In the genomic region with DNA sequence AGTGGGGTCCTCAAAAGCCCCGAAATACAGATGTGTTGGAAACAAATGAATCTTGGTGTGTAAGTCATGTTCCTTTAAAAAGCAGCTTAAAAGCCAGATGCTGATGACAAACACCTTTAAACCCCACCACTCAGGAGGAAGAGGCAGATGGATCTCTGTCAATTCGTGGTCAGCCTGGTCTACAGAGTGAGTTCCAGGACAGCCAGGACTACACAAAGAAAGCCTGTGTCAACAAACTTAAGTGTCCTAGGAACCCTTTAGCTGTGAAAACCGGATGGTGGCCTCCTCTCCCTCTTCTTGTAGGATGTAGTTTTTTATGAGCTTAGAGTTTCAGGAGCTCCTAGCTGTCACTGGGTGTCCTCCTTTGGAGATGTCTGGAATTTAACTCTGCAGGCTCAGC, we compare ENCODE assay signal across 11 mouse cellular contexts. TPM values are rescaled to one million over a fixed set of nuclear protein-coding genes. Genes with fewer than 3 reads are reported as not detected.
DNase-seq lines count a peak whose midpoint lies in the region; ATAC-seq and TF ChIP-seq lines count a peak whose summit lies in the region.
"Had no signal": no experiment of that assay in that cellular context is flagged by ENCODE, and none has a peak within 500 bp of the region (broad histone marks: within the 10 kb centered on the region; RNA-seq: fewer than 3 reads in every experiment).

No protein-coding gene starts in this region.

- H3K36me3 ChIP-seq in heart, embryonic 11.5 days (ENCODE audit: control insufficient read depth, insufficient read depth, low read length), result no peaks in the 10 kb centered on the region
- 0 out of 2 replicates have a peak, but pooled peaks cover 8% of the 10 kb centered on the region for H3K36me3 ChIP-seq in lung, embryonic 14.5 days (ENCODE audit: insufficient read depth)

- no peak overlapping the region for H3K4me3 ChIP-seq in heart, embryonic 11.5 days (ENCODE audit: low read depth, low read length)
- H3K4me3 ChIP-seq in lung, embryonic 14.5 days (ENCODE audit: low read depth, low read length), result no peak overlapping the region
- H3K4me3 ChIP-seq in cortical plate, adult 2 months (ENCODE audit: insufficient read depth, low read length), result no peak overlapping the region

- no peak overlapping the region for H3K4me2 ChIP-seq in heart, embryonic 11.5 days
- no peak overlapping the region for H3K4me2 ChIP-seq in lung, embryonic 14.5 days

- H3K27ac ChIP-seq in heart, embryonic 11.5 days (ENCODE audit: low read depth, low read length), result peak overlapping the region; percentile 71
- H3K27ac ChIP-seq in lung, embryonic 14.5 days (ENCODE audit: low read depth), result peak overlapping the region; percentile 63
- H3K27ac ChIP-seq in cortical plate, adult 2 months (ENCODE audit: insufficient read depth, low read length), result 0 out of 2 replicates have a peak overlapping the region, but pooled peaks have one; percentile 78

- no peak for TF ChIP-seq CTCF in lung, embryonic 14.5 days (IDR thresholded peaks at IDR 0.05; ENCODE audit: low read depth)
- TF ChIP-seq CTCF in cortical plate, adult 2 months (IDR thresholded peaks at IDR 0.05; ENCODE audit: extremely low read depth, insufficient read depth, low read length), result no peak

- H3K27me3 ChIP-seq in heart, embryonic 11.5 days (ENCODE audit: control insufficient read depth, insufficient read depth, low read length), result no peaks in the 10 kb centered on the region
- H3K27me3 ChIP-seq in lung, embryonic 14.5 days (ENCODE audit: insufficient read depth, low read length), result no peaks in the 10 kb centered on the region

- 54% methylated on average over 3 of the region's 3 CpGs for WGBS in heart, embryonic 11.5 days (ENCODE audit: insufficient replicate concordance)
- 29% methylated on average over 3 of the region's 3 CpGs for WGBS in lung, embryonic 14.5 days

- no peak for DNase-seq in heart, postnatal 25 days (ENCODE audit: low spot score)
- no peak for DNase-seq in lung, embryonic 14.5 days
- DNase-seq in lung, postnatal 14 days, result no peak
- DNase-seq in lung, postnatal 36 days, result peak; percentile 43
- no peak for DNase-seq in urinary bladder, postnatal 14 days (ENCODE audit: low spot score)
- DNase-seq: cerebellum, postnatal 10 days; gastrocnemius, postnatal 14 days; retina, postnatal 1 day had no signal

- H3K9me3 ChIP-seq in heart, embryonic 11.5 days (replicated peaks; ENCODE audit: control insufficient read depth, low read length), result no peaks in the 10 kb centered on the region
- no peaks in the 10 kb centered on the region for H3K9me3 ChIP-seq in lung, embryonic 14.5 days (ENCODE audit: low read depth, low read length)

- ATAC-seq in heart, embryonic 11.5 days (replicated peaks; ENCODE audit: insufficient number of reproducible peaks, low FRiP score, low TSS enrichment), result no peak
- no peak for ATAC-seq in lung, embryonic 14.5 days (ENCODE audit: insufficient read depth)
- no peak for ATAC-seq in CD4-positive, CD25-positive, alpha-beta regulatory T cell, adult 4 months

- intact Hi-C loops in heart, postnatal 25 days (cut with DNase I), result no loop called here

- H3K9ac ChIP-seq in heart, embryonic 11.5 days (ENCODE audit: low read depth, low read length), result no peak overlapping the region
- H3K9ac ChIP-seq in lung, embryonic 14.5 days, result no peak overlapping the region

- peaks cover 13% of the 10 kb centered on the region for H3K4me1 ChIP-seq in heart, embryonic 11.5 days (ENCODE audit: control insufficient read depth, insufficient read depth, low read length)
- H3K4me1 ChIP-seq in lung, embryonic 14.5 days (ENCODE audit: insufficient read depth), result peaks cover 6% of the 10 kb centered on the region
- no peaks in the 10 kb centered on the region for H3K4me1 ChIP-seq in cortical plate, adult 2 months (ENCODE audit: control insufficient read depth, insufficient read depth, low read length)

- no peak for TF ChIP-seq POLR2A in cortical plate, adult 2 months (IDR thresholded peaks at IDR 0.05; ENCODE audit: extremely low read depth, insufficient read depth, low read length)

RNA-seq across cellular contexts. Expression of a gene that starts 5.5 kb away (rescaled TPM):
- polyA plus RNA-seq in heart, embryonic 11.5 days (2014; fragmentation: Nextera tagmentation; extraction: Ambion mirVana), result 50.1 and 54.8 TPM in 2 replicates
- 10 to 100 TPM; 27.5 to 34.6 TPM for total RNA-seq in heart, postnatal 25 days (2021)
- 76.9 and 83.0 TPM in 2 replicates for polyA plus RNA-seq in lung, embryonic 14.5 days (2014; fragmentation: Nextera tagmentation; extraction: Ambion mirVana)
- 39.1 and 41.7 TPM in 2 replicates for polyA plus RNA-seq in cortical plate, adult 2 months (2012; rRNA removed)
- 100 to 1,000 TPM; 106 to 115 TPM for polyA plus RNA-seq in CD4-positive, CD25-positive, alpha-beta regulatory T cell, adult 4 months (2017; shearing (Covaris generic))

RNA-seq across cellular contexts. Expression of a gene that starts 16.1 kb away (rescaled TPM):
- polyA plus RNA-seq in heart, embryonic 11.5 days (2014; fragmentation: Nextera tagmentation; extraction: Ambion mirVana), result 10.4 and 10.8 TPM in 2 replicates
- 10 to 100 TPM; 35.9 to 37.5 TPM for total RNA-seq in heart, postnatal 25 days (2021)
- 122 and 126 TPM in 2 replicates for polyA plus RNA-seq in lung, embryonic 14.5 days (2014; fragmentation: Nextera tagmentation; extraction: Ambion mirVana)
- 172 and 186 TPM in 2 replicates for polyA plus RNA-seq in cortical plate, adult 2 months (2012; rRNA removed)
- under 1 TPM; 0.34 to 0.98 TPM for polyA plus RNA-seq in CD4-positive, CD25-positive, alpha-beta regulatory T cell, adult 4 months (2017; shearing (Covaris generic))

RNA-seq across cellular contexts. Expression of a gene that starts 37.9 kb away (rescaled TPM):
- polyA plus RNA-seq in heart, embryonic 11.5 days (2014; fragmentation: Nextera tagmentation; extraction: Ambion mirVana), result 8.8 and 8.9 TPM in 2 replicates
- total RNA-seq in heart, postnatal 25 days (2021), result 1 to 10 TPM; 8.6 to 9.2 TPM
- 14.8 and 15.8 TPM in 2 replicates for polyA plus RNA-seq in lung, embryonic 14.5 days (2014; fragmentation: Nextera tagmentation; extraction: Ambion mirVana)
- 29.1 and 30.2 TPM in 2 replicates for polyA plus RNA-seq in cortical plate, adult 2 months (2012; rRNA removed)
- polyA plus RNA-seq in CD4-positive, CD25-positive, alpha-beta regulatory T cell, adult 4 months (2017; shearing (Covaris generic)), result 1 to 10 TPM; 5.6 to 8.2 TPM

RNA-seq across cellular contexts. Expression of a gene that starts 40.4 kb away (rescaled TPM):
- polyA plus RNA-seq in heart, embryonic 11.5 days (2014; fragmentation: Nextera tagmentation; extraction: Ambion mirVana), result 41.9 and 43.2 TPM in 2 replicates
- 10 to 100 TPM; 39.9 to 44.6 TPM for total RNA-seq in heart, postnatal 25 days (2021)
- 6.3 and 6.6 TPM in 2 replicates for polyA plus RNA-seq in lung, embryonic 14.5 days (2014; fragmentation: Nextera tagmentation; extraction: Ambion mirVana)
- polyA plus RNA-seq in cortical plate, adult 2 months (2012; rRNA removed), result 5.0 and 5.2 TPM in 2 replicates
- polyA plus RNA-seq in CD4-positive, CD25-positive, alpha-beta regulatory T cell, adult 4 months (2017; shearing (Covaris generic)), result 1 to 10 TPM in 1 of 2 experiments, under 1 TPM in 1; 0.65 to 1.6 TPM

RNA-seq across cellular contexts. Expression of a gene that starts 40.9 kb away (rescaled TPM):
- 143 and 149 TPM in 2 replicates for polyA plus RNA-seq in heart, embryonic 11.5 days (2014; fragmentation: Nextera tagmentation; extraction: Ambion mirVana)
- total RNA-seq in heart, postnatal 25 days (2021), result 100 to 1,000 TPM in 1 of 2 experiments, 10 to 100 TPM in 1; 90.9 to 108 TPM
- 114 and 125 TPM in 2 replicates for polyA plus RNA-seq in lung, embryonic 14.5 days (2014; fragmentation: Nextera tagmentation; extraction: Ambion mirVana)
- 200 and 204 TPM in 2 replicates for polyA plus RNA-seq in cortical plate, adult 2 months (2012; rRNA removed)
- polyA plus RNA-seq in CD4-positive, CD25-positive, alpha-beta regulatory T cell, adult 4 months (2017; shearing (Covaris generic)), result 100 to 1,000 TPM; 211 to 247 TPM

Comparison
In these comparisons a context has a peak if more than half of its experiments do, and no peak if none do; other contexts are left out.
1. RNA of a gene that starts 16.1 kb away (polyA plus RNA-seq): 172 to 186 TPM in cortical plate, adult 2 months and 122 to 126 TPM in lung, embryonic 14.5 days; 10.4 to 10.8 TPM in heart, embryonic 11.5 days and 0.34 to 0.98 TPM in CD4-positive, CD25-positive, alpha-beta regulatory T cell, adult 4 months; every median in the first group is over 10 times any median in the second.
2. Peak in every context shown above with its lines, with median percentiles within 50 percentile points of each other: H3K27ac ChIP-seq.